ENCODE assay signal across 10 mouse cellular contexts in the genomic region with DNA sequence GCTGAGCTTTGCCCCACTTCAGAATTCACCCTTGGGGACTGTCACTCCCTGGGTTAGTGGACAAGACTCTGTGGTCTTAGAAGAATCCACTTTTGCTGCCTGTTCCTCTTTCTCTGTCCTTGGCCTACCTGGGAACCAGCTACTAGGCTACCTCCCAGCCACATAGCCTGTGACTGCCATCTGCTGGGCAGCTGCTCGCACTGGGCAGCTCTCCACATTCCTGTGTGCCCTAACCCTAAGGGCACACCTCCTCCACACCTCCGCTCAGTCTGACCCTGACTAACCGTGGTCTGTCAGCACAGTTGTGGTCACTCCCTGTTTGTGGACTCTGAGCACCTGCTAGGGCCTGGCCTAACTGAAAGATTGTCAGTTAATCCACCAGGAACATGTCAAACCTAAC. TPM values are rescaled to one million over a fixed set of nuclear protein-coding genes. Genes with fewer than 3 reads are reported as not detected.
A peak's percentile ranks its signal among the peaks of the same experiment; 100 is the strongest.
DNase-seq lines count a peak whose midpoint lies in the region; ATAC-seq and TF ChIP-seq lines count a peak whose summit lies in the region.
"Had no signal": no experiment of that assay in that cellular context is flagged by ENCODE, and none has a peak within 500 bp of the region (broad histone marks: within the 10 kb centered on the region; RNA-seq: fewer than 3 reads in every experiment).

No protein-coding gene starts in this region.

- no peak overlapping the region for H3K27ac ChIP-seq in liver, embryonic 11.5 days (ENCODE audit: low read depth, low read length)
- no peak overlapping the region for H3K27ac ChIP-seq in thymus, adult 2 months (ENCODE audit: control insufficient read depth, insufficient read depth, low read length)
- H3K27ac ChIP-seq: embryonic facial prominence, embryonic 15.5 days had no signal

- intact Hi-C loops in gastrocnemius, postnatal 14 days (cut with DNase I; ENCODE audit: low total_unique reads), result loop anchor here (10.0 kb wide), 1 partner anchor 117 kb away; the partner anchor contains the start of gene Rapgef1

- no peak overlapping the region for H3K4me3 ChIP-seq in liver, embryonic 11.5 days (ENCODE audit: low read depth, low read length)
- H3K4me3 ChIP-seq in lung, adult 2 months (replicated peaks; ENCODE audit: extremely low read depth, low read depth, low read length), result no peak overlapping the region
- H3K4me3 ChIP-seq in thymus, adult 2 months (ENCODE audit: control insufficient read depth, insufficient read depth, low read length), result no peak overlapping the region
- H3K4me3 ChIP-seq: embryonic facial prominence, embryonic 15.5 days; megakaryocyte, embryonic 14.5 days had no signal

- H3K27me3 ChIP-seq in liver, embryonic 11.5 days (replicated peaks; ENCODE audit: control insufficient read depth, insufficient read depth, low read length), result no peaks in the 10 kb centered on the region
- H3K27me3 ChIP-seq in thymus, adult 2 months (ENCODE audit: control insufficient read depth, insufficient read depth, low read length), result no peaks in the 10 kb centered on the region
- H3K27me3 ChIP-seq: embryonic facial prominence, embryonic 15.5 days; megakaryocyte, embryonic 14.5 days had no signal

- H3K9ac ChIP-seq in liver, embryonic 11.5 days (ENCODE audit: low read depth, low read length), result no peak overlapping the region
- H3K9ac ChIP-seq: embryonic facial prominence, embryonic 15.5 days had no signal

- TF ChIP-seq POLR2A in lung, adult 2 months (IDR thresholded peaks at IDR 0.05; ENCODE audit: borderline replicate concordance, extremely low read depth, low read depth, low read length), result no peak
- no peak for TF ChIP-seq POLR2A in thymus, adult 2 months (IDR thresholded peaks at IDR 0.05; ENCODE audit: control insufficient read depth, extremely low read depth, insufficient read depth, low read length, poor library complexity)

- H3K9me3 ChIP-seq in liver, embryonic 11.5 days (ENCODE audit: control insufficient read depth, low read length), result no peaks in the 10 kb centered on the region
- H3K9me3 ChIP-seq: embryonic facial prominence, embryonic 15.5 days; megakaryocyte, embryonic 14.5 days had no signal

- TF ChIP-seq CTCF in lung, adult 2 months (IDR thresholded peaks at IDR 0.05; ENCODE audit: insufficient read depth, low read length), result peak; percentile 76
- TF ChIP-seq CTCF in thymus, adult 2 months (IDR thresholded peaks at IDR 0.05; ENCODE audit: borderline replicate concordance, control insufficient read depth, extremely low read depth, insufficient read depth, low read length, poor library complexity), result peak; percentile 60; the same call in 1 of the 2 replicates

- ATAC-seq in liver, embryonic 11.5 days (replicated peaks; ENCODE audit: low FRiP score), result no peak

- H3K36me3 ChIP-seq in liver, embryonic 11.5 days (ENCODE audit: control insufficient read depth, insufficient read depth, low read length), result peaks cover 20% of the 10 kb centered on the region
- peaks cover 52% of the 10 kb centered on the region for H3K36me3 ChIP-seq in thymus, adult 2 months (ENCODE audit: control insufficient read depth, insufficient read depth, low read length)

- WGBS in liver, embryonic 11.5 days, result 55% methylated on average over 3 of the region's 3 CpGs
- WGBS in lung, adult 2 months, result 59% methylated on average over 3 of the region's 3 CpGs
- WGBS in thymus, adult 2 months, result 48% methylated on average over 3 of the region's 3 CpGs

- peak; percentile 49 for DNase-seq in liver
- no peak for DNase-seq in liver, embryonic 11.5 days (ENCODE audit: low spot score)
- DNase-seq in adrenal gland, postnatal 10 days, result peak; percentile 81
- peak; percentile 59 for DNase-seq in gastrocnemius, postnatal 14 days
- DNase-seq in lung, adult 2 months, result peak; percentile 48
- peak; percentile 58 for DNase-seq in thymus, adult 2 months
- DNase-seq in yolk sac, embryonic 10.5 days (ENCODE audit: low spot score), result no peak
- DNase-seq in right cerebral cortex, adult 18-20 months, result no peak

- no peaks in the 10 kb centered on the region; the same call in 1 of the 2 replicates for H3K4me1 ChIP-seq in liver, embryonic 11.5 days (replicated peaks; ENCODE audit: control insufficient read depth, insufficient read depth, low read length)
- no peaks in the 10 kb centered on the region for H3K4me1 ChIP-seq in lung, adult 2 months (ENCODE audit: control insufficient read depth, insufficient read depth, low read length)
- no peaks in the 10 kb centered on the region for H3K4me1 ChIP-seq in thymus, adult 2 months (replicated peaks; ENCODE audit: control insufficient read depth, insufficient read depth, low read length)
- H3K4me1 ChIP-seq: embryonic facial prominence, embryonic 15.5 days had no signal

- H3K4me2 ChIP-seq in liver, embryonic 11.5 days, result no peak overlapping the region
- H3K4me2 ChIP-seq: embryonic facial prominence, embryonic 15.5 days had no signal

RNA-seq across cellular contexts. Expression of gene Gm13420, which starts 19.9 kb away (rescaled TPM):
- 0.77 and 0.88 TPM in 2 replicates for polyA plus RNA-seq in liver, embryonic 11.5 days (2014; fragmentation: Nextera tagmentation; extraction: Ambion mirVana)
- total RNA-seq in adrenal gland, postnatal 10 days (2021), result under 1 TPM in 1 of 2 experiments, not detected in 1; 0.48 TPM
- not detected for total RNA-seq in gastrocnemius, postnatal 14 days (2021)
- 0.11 and 0.42 TPM in 2 replicates for polyA plus RNA-seq in lung, adult 2 months (2012; rRNA removed)
- polyA plus RNA-seq in thymus, adult 2 months (2012; rRNA removed), result 0.15 and 0.34 TPM in 2 replicates
- polyA plus RNA-seq: embryonic facial prominence, embryonic 15.5 days had no signal

RNA-seq across cellular contexts. Expression of gene Gm13547, which starts 27.6 kb away (rescaled TPM):
- 1.1 TPM in 1 of 2 replicates, not detected in the other for polyA plus RNA-seq in liver, embryonic 11.5 days (2014; fragmentation: Nextera tagmentation; extraction: Ambion mirVana)
- total RNA-seq in adrenal gland, postnatal 10 days (2021), result not detected
- not detected for total RNA-seq in gastrocnemius, postnatal 14 days (2021)
- polyA plus RNA-seq in lung, adult 2 months (2012; rRNA removed), result not detected in 2 replicates
- polyA plus RNA-seq in thymus, adult 2 months (2012; rRNA removed), result not detected in 2 replicates
- polyA plus RNA-seq: embryonic facial prominence, embryonic 15.5 days had no signal

RNA-seq across cellular contexts. Expression of gene Coq4, which starts 55.7 kb away (rescaled TPM):
- polyA plus RNA-seq in liver, embryonic 11.5 days (2014; fragmentation: Nextera tagmentation; extraction: Ambion mirVana), result 36.1 and 38.8 TPM in 2 replicates
- total RNA-seq in adrenal gland, postnatal 10 days (2021), result 10 to 100 TPM; 16.4 to 21.8 TPM
- total RNA-seq in gastrocnemius, postnatal 14 days (2021), result 10 to 100 TPM in 1 of 2 experiments, 1 to 10 TPM in 1; 6.7 to 10.7 TPM
- 40.6 and 44.8 TPM in 2 replicates for polyA plus RNA-seq in lung, adult 2 months (2012; rRNA removed)
- polyA plus RNA-seq in thymus, adult 2 months (2012; rRNA removed), result 49.0 and 83.9 TPM in 2 replicates

RNA-seq across cellular contexts. Expression of gene Trub2, which starts 56.8 kb away (rescaled TPM):
- 27.7 and 29.0 TPM in 2 replicates for polyA plus RNA-seq in liver, embryonic 11.5 days (2014; fragmentation: Nextera tagmentation; extraction: Ambion mirVana)
- total RNA-seq in adrenal gland, postnatal 10 days (2021), result 10 to 100 TPM; 25.7 to 43.1 TPM
- total RNA-seq in gastrocnemius, postnatal 14 days (2021), result 10 to 100 TPM; 28.0 to 28.3 TPM
- polyA plus RNA-seq in lung, adult 2 months (2012; rRNA removed), result 23.7 and 36.8 TPM in 2 replicates
- 61.1 and 70.5 TPM in 2 replicates for polyA plus RNA-seq in thymus, adult 2 months (2012; rRNA removed)

Comparison
In these comparisons a context has a peak if more than half of its experiments do, and no peak if none do; other contexts are left out.
1. DNase-seq: peak in liver (single experiment), adrenal gland, postnatal 10 days (single experiment), gastrocnemius, postnatal 14 days (single experiment), lung, adult 2 months (single experiment) and thymus, adult 2 months (single experiment); none in liver, embryonic 11.5 days (single experiment), yolk sac, embryonic 10.5 days (single experiment) and right cerebral cortex, adult 18-20 months (single experiment).